Mouse (Mus musculus) naive thymus-derived CD4-positive, alpha-beta T cell, adult 5 months (primary cell): ENCODE results near the gene Sav1. TPM values are rescaled to one million over a fixed set of nuclear protein-coding genes. Genes with fewer than 3 reads are reported as not detected.

Experiments
- polyA plus RNA-seq: library from polyadenylated mRNA; unstranded; fragments of 100-300 nt; shearing (Covaris generic); gene quantifications from one replicate; pipeline ENCODE4 v1.2.1, GENCODE M21; 2017

The Sav1 gene
- 5.6 TPM for polyA plus RNA-seq

DNA sequence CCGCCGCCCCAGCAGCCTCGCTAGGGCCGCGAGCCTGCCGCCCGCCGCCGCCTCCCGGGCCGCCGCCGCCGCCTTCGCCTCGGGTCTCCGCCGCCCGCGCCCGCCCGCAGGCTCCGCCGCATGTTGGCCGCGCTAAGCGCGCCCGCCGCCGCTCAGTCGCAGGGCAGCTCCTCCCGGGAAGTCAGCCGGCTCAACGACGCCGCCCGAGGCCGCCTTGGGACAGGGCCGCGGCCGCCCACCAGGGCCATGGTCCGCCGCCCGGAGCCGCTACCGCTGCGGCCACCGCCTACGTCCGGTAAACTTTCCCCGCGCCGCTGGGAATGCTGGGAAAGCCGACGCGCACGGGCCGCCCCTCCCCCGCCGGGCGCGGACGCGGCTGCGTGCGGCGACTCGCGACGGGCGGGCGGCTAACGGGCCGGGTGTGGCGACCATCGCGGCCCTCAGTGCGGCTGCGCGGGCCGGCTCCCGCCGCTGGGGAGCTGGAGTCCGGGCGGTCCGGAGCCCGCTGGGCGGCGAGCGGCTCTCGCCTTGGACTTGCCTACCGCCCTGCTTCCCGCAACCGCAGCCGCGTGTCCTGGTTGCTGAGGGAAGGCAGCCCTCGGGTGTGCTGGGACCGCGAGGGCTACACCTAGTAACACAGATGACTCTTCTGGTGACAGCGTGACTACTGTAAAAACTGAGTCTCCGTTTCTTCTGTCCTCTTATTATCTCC, at the start of gene Sav1:
Gene Sav1, minus strand, starts transcription at position 217 of the 712 bp plus-strand sequence.

Other genes starting within 250 kb of the Sav1 start
- gene Cdkl1, start 195.7 kb downstream of the Sav1 start, polyA plus RNA-seq = not detected
- gene Atl1, start 94.4 kb downstream of the Sav1 start, polyA plus RNA-seq = 1.2 TPM
- gene Map4k5, start 93.8 kb downstream of the Sav1 start, polyA plus RNA-seq = 15.8 TPM
- 63.0 TPM for gene Nin, start 126.7 kb upstream of the Sav1 start, polyA plus RNA-seq
- gene Abhd12b, start 167.1 kb upstream of the Sav1 start, polyA plus RNA-seq = 0.17 TPM
- 0.41 TPM for gene Pygl, start 244.5 kb upstream of the Sav1 start, polyA plus RNA-seq